Mouse (Mus musculus) C2C12 (cell line): ENCODE results near the gene Pkdcc.

Experiments used
- CTCF ChIP-seq: IDR thresholded peaks from one replicate; pipeline ENCODE4 v1.5.1; 2011; ENCODE audit not compliant: control insufficient read depth, insufficient read depth, insufficient read length
- MYOD1 ChIP-seq: IDR thresholded peaks from one replicate; pipeline ENCODE4 v1.6.1; 2011; ENCODE audit warnings: low read depth; ENCODE audit not compliant: control insufficient read depth, insufficient read length
- MYOG ChIP-seq: IDR thresholded peaks from one replicate; pipeline ENCODE4 v1.6.1; 2011; ENCODE audit not compliant: control insufficient read depth, insufficient read length; ENCODE audit errors: extremely low read depth
- USF1 ChIP-seq: IDR thresholded peaks from one replicate; pipeline ENCODE4 v1.6.1; 2011; ENCODE audit warnings: low read depth, mild to moderate bottlenecking, control low read depth, moderate library complexity

DNA sequence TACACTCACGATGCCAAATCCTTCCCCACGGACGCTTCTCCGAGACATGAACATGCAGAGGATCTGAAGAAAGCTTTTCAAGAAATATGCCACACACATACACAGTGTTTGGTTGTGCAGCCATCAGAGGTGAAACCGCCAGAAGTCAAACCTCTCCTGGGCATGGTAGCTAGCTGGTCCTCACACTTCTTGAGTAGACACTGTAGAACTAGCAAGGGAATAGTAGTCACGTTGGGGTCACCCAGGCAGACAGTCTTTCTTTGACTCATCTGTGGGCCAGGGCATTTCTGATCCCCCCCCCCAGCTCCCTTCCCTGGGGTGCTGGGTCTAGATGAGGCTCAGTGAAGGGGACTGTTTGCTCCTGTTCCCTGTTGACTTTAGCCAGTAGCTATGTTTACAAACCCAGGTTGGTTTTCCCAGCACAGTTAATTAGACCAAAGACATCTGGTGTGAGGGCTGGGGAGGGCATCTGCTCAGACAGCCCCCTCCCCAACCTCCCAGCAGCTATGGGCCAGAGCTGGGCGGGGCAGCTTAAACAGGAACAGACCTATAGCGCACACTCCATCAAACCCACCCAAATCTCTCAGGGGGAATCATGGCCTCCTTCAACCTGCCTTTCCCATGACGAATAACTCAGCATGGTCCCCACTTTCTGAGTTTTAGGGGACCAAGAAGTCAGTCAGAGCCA lies 1.7 kb upstream of the Pkdcc start:
- TF ChIP-seq CTCF (no peak), MYOD1 (no peak), USF1 (no peak), MYOG (no peak)
